ENCODE assay signal across 8 mouse cellular contexts in genomic region chr8:92828251-92828743, GRCm38 (mm10). TPM values are rescaled to one million over a fixed set of nuclear protein-coding genes. Genes with fewer than 3 reads are reported as not detected.
A peak's percentile ranks its signal among the peaks of the same experiment; 100 is the strongest.
DNase-seq lines count a peak whose midpoint lies in the region; ATAC-seq and TF ChIP-seq lines count a peak whose summit lies in the region.

No protein-coding gene starts in this region.

- peaks cover 23% of the 10 kb centered on the region for H3K27me3 ChIP-seq in hindbrain, embryonic 10.5 days (ENCODE audit: insufficient read depth, poor library complexity, severe bottlenecking)
- peaks cover 5% of the 10 kb centered on the region; the same call in 1 of the 2 replicates for H3K27me3 ChIP-seq in lung, embryonic 16.5 days (ENCODE audit: control insufficient read depth, insufficient read depth, low read depth, low read length)
- H3K27me3 ChIP-seq in small intestine, adult 2 months (ENCODE audit: control insufficient read depth, insufficient read depth, low read length) = 0 out of 2 replicates have a peak, but pooled peaks cover 3% of the 10 kb centered on the region

- peak overlapping the region; percentile 65 for H3K4me3 ChIP-seq in hindbrain, embryonic 10.5 days
- peak overlapping the region; percentile 58 for H3K4me3 ChIP-seq in lung, embryonic 16.5 days (ENCODE audit: low read length)
- peak overlapping the region; percentile 21; the same call in 1 of the 2 replicates for H3K4me3 ChIP-seq in small intestine, adult 2 months (ENCODE audit: low read depth, low read length)

- H3K4me1 ChIP-seq in hindbrain, embryonic 10.5 days (replicated peaks) = peaks cover 20% of the 10 kb centered on the region
- peaks cover 7% of the 10 kb centered on the region; the same call in 1 of the 2 replicates for H3K4me1 ChIP-seq in lung, embryonic 16.5 days (replicated peaks; ENCODE audit: control insufficient read depth, insufficient read depth, low read length)
- H3K4me1 ChIP-seq in small intestine, adult 2 months (ENCODE audit: control insufficient read depth, insufficient read depth, insufficient read length, low read length) = no peaks in the 10 kb centered on the region

- H3K9me3 ChIP-seq in hindbrain, embryonic 10.5 days = no peaks in the 10 kb centered on the region
- no peaks in the 10 kb centered on the region for H3K9me3 ChIP-seq in lung, embryonic 16.5 days (ENCODE audit: control insufficient read depth, low read length)

- no peak for TF ChIP-seq POLR2A in small intestine, adult 2 months (IDR thresholded peaks at IDR 0.05; ENCODE audit: low read depth, low read length)

- DNase-seq in adrenal gland, postnatal 14 days = peak; percentile 19
- no peak for DNase-seq in adrenal gland, postnatal 36 days
- peak; percentile 72 to 84 for DNase-seq in urinary bladder, postnatal 4 days (ENCODE audit: low spot score in 2 of 2)
- no peak for DNase-seq in urinary bladder, adult 2 months (ENCODE audit: low spot score)
- DNase-seq in hindbrain, embryonic 10.5 days (ENCODE audit: low spot score) = peak; percentile 21
- DNase-seq in adrenal gland, postnatal 4 days (ENCODE audit: low spot score in 2 of 2) = no peak

- H3K27ac ChIP-seq in hindbrain, embryonic 10.5 days = peak overlapping the region; percentile 30; the same call in 1 of the 2 replicates
- H3K27ac ChIP-seq in lung, embryonic 16.5 days (ENCODE audit: low read length) = peak overlapping the region; percentile 97
- H3K27ac ChIP-seq in small intestine, adult 2 months (ENCODE audit: insufficient read depth, low read depth, low read length) = no peak overlapping the region

- no peak for TF ChIP-seq CTCF in small intestine, adult 2 months (IDR thresholded peaks at IDR 0.05; ENCODE audit: extremely low read depth, insufficient read length, insufficient replicate concordance, low read depth, low read length)

- peak overlapping the region; percentile 61 for H3K4me2 ChIP-seq in lung, embryonic 16.5 days (ENCODE audit: low read depth, low read length)

- ATAC-seq in lung, embryonic 16.5 days (ENCODE audit: low read depth) = peak; percentile 85

- peaks cover 24% of the 10 kb centered on the region for H3K36me3 ChIP-seq in hindbrain, embryonic 10.5 days
- H3K36me3 ChIP-seq in lung, embryonic 16.5 days (ENCODE audit: control insufficient read depth, insufficient read depth, low read length) = peaks cover 10% of the 10 kb centered on the region; the same call in 1 of the 2 replicates
- H3K36me3 ChIP-seq in small intestine, adult 2 months (ENCODE audit: control insufficient read depth, insufficient read depth, low read length) = no peaks in the 10 kb centered on the region

- 34% methylated on average over 15 of the region's 15 CpGs for WGBS in hindbrain, embryonic 10.5 days
- WGBS in lung, embryonic 16.5 days = 24% methylated on average over 15 of the region's 15 CpGs
- WGBS in small intestine, adult 2 months = 63% methylated on average over 15 of the region's 15 CpGs

- H3K9ac ChIP-seq in lung, embryonic 16.5 days (ENCODE audit: low read length) = peak overlapping the region; percentile 73

RNA-seq across cellular contexts. Expression of gene Mmp2, which starts 1.2 kb away (rescaled TPM):
- 50.8 and 60.4 TPM in 2 replicates for total RNA-seq in adrenal gland, postnatal 14 days (2021)
- total RNA-seq in adrenal gland, postnatal 36 days (2021) = 10 to 100 TPM; 27.3 to 39.8 TPM
- 311 and 318 TPM in 2 replicates for polyA plus RNA-seq in urinary bladder, adult 2 months (2012; rRNA removed)
- polyA plus RNA-seq in hindbrain, embryonic 10.5 days (2016; fragmentation: Nextera tagmentation; extraction: Ambion mirVana) = 60.8 and 71.4 TPM in 2 replicates
- polyA plus RNA-seq in lung, embryonic 16.5 days (2015; fragmentation: Nextera tagmentation; extraction: Ambion mirVana) = 244 and 249 TPM in 2 replicates
- polyA plus RNA-seq in small intestine, adult 2 months (2012; rRNA removed) = 24.1 and 50.6 TPM in 2 replicates
- total RNA-seq in adrenal gland, postnatal 4 days (2021) = 100 to 1,000 TPM; 103 to 107 TPM

RNA-seq across cellular contexts. Expression of gene Lpcat2, which starts 26.8 kb away (rescaled TPM):
- total RNA-seq in adrenal gland, postnatal 14 days (2021) = 2.8 TPM in 2 replicates
- total RNA-seq in adrenal gland, postnatal 36 days (2021) = 10 to 100 TPM in 1 of 2 experiments, 1 to 10 TPM in 1; 2.7 to 24.5 TPM
- polyA plus RNA-seq in urinary bladder, adult 2 months (2012; rRNA removed) = 7.0 and 8.4 TPM in 2 replicates
- polyA plus RNA-seq in hindbrain, embryonic 10.5 days (2016; fragmentation: Nextera tagmentation; extraction: Ambion mirVana) = 3.4 and 4.3 TPM in 2 replicates
- 6.9 and 7.4 TPM in 2 replicates for polyA plus RNA-seq in lung, embryonic 16.5 days (2015; fragmentation: Nextera tagmentation; extraction: Ambion mirVana)
- polyA plus RNA-seq in small intestine, adult 2 months (2012; rRNA removed) = 1.3 and 2.3 TPM in 2 replicates
- 1 to 10 TPM; 5.5 to 6.9 TPM for total RNA-seq in adrenal gland, postnatal 4 days (2021)

Comparison
In these comparisons a context has a peak if more than half of its experiments do, and no peak if none do; other contexts are left out.
1. DNase-seq: peak in adrenal gland, postnatal 14 days (single experiment), urinary bladder, postnatal 4 days (2 of 2) and hindbrain, embryonic 10.5 days (single experiment); none in adrenal gland, postnatal 36 days (0 of 2), urinary bladder, adult 2 months (single experiment) and adrenal gland, postnatal 4 days (0 of 2).
2. Peak in every context shown above with its lines, with median percentiles within 50 percentile points of each other: H3K4me3 ChIP-seq.